Mouse (Mus musculus) thymus, adult 2 months (tissue): ENCODE results near the gene Taok3. TPM values are rescaled to one million over a fixed set of nuclear protein-coding genes. Genes with fewer than 3 reads are reported as not detected.
A peak's percentile ranks its signal among the peaks of the same experiment; 100 is the strongest.

Experiments used
- DNase-seq: peaks from one replicate; pipeline ENCODE4 v3.0.0; 2021
- H3K27ac ChIP-seq: fragments of 200-500 bp; 2 replicates; pipeline ENCODE4 v1.5.1; 2012; ENCODE audit warnings: low read length, control low read depth; ENCODE audit not compliant: control insufficient read depth, insufficient read depth
- H3K27me3 ChIP-seq: fragments of 200-500 bp; 2 replicates; pipeline ENCODE4 v1.6.1; 2012; ENCODE audit warnings: mild to moderate bottlenecking, low read length, moderate library complexity, mixed read lengths; ENCODE audit not compliant: control insufficient read depth, insufficient read depth
- H3K36me3 ChIP-seq: fragments of 200-500 bp; 2 replicates; pipeline ENCODE4 v1.6.1; 2012; ENCODE audit warnings: mild to moderate bottlenecking, low read length, moderate library complexity; ENCODE audit not compliant: control insufficient read depth, insufficient read depth
- H3K4me1 ChIP-seq: fragments of 200-500 bp; replicated peaks from 2 replicates; pipeline ENCODE4 v1.6.1; 2012; ENCODE audit warnings: low read length; ENCODE audit not compliant: control insufficient read depth, insufficient read depth
- H3K4me3 ChIP-seq: fragments of 200-500 bp; 2 replicates; pipeline ENCODE4 v1.5.1; 2012; ENCODE audit warnings: mild to moderate bottlenecking, low read length, control low read depth, moderate library complexity; ENCODE audit not compliant: control insufficient read depth, insufficient read depth
- CTCF ChIP-seq: fragments of 200-500 bp; IDR thresholded peaks from 2 replicates; pipeline ENCODE4 v1.5.1; 2012; ENCODE audit warnings: mild to moderate bottlenecking, control low read depth, low read length, moderate library complexity, borderline replicate concordance; ENCODE audit not compliant: control insufficient read depth, poor library complexity, insufficient read depth; ENCODE audit errors: extremely low read depth
- POLR2A ChIP-seq: fragments of 200-500 bp; IDR thresholded peaks from 2 replicates; pipeline ENCODE4 v1.6.1; 2012; ENCODE audit warnings: mild to moderate bottlenecking, low read length, control low read depth, moderate library complexity; ENCODE audit not compliant: control insufficient read depth, poor library complexity, insufficient read depth; ENCODE audit errors: extremely low read depth
- WGBS: fragments of 180-500 bp; shearing (Covaris S2); methylation state at CpG from one replicate; pipeline ENCODE4 v1.1.7; 2018; 5-methylcytosine and 5-hydroxymethylcytosine counted together
- polyA plus RNA-seq: library from polyadenylated mRNA; depleted of rRNA; stranded (reverse); fragments of >200 nt; gene quantifications from 2 replicates; pipeline ENCODE4 v1.2.3, GENCODE M21; 2012

Taok3 gene
- polyA plus RNA-seq, 1 experiment = 43.5 TPM

DNA sequence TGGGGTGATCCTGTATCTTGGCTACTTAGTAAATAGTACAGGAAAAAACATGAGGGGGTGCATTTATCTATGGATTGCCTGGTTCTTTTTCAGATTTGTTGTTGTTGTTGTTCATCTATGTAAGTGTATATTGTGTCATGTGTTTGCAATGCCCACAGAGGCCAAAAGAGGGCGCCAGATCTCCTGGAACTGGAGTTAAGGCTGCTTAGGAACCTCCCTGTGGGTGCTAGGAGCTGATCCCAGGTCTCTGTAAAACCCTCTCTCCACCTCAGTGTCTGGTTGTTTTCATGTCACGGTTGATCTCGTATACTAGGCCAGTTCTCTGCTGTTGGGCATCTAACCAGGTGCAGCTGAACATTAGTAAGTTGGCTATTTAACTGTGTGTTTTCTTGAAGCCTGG is 78.5 kb downstream of the Taok3 start:
- H3K4me1 ChIP-seq = no peaks in the 10 kb centered on the region
- H3K27me3 ChIP-seq = no peaks in the 10 kb centered on the region
- peaks cover 75% of the 10 kb centered on the region for H3K36me3 ChIP-seq
- TF ChIP-seq POLR2A (no peak), CTCF (no peak)
- no peak for DNase-seq
- WGBS = 94% methylated on average over 3 of the region's 3 CpGs
- no peak overlapping the region for H3K27ac ChIP-seq
- H3K4me3 ChIP-seq = no peak overlapping the region

DNA sequence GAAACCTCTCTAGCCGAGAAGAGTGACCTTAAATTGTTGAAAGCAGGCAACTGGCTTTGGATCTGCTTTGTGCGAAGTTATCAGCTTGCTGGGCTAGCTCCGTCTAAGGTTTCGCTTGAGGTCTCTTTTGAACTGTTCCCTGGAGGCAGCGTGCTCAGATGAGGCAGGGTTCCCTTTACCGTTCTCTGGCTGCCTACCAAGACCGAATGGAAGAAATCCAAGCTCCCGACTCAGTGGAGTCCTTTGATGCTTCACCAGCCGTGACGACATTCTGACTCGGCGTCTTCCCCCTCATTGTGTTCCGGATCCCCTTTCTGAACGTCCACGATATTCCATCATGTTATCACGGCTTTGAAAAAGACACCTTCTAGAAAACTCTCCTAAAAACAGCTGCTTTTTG is 87.4 kb downstream of the Taok3 start:
- no peaks in the 10 kb centered on the region for H3K27me3 ChIP-seq
- WGBS = 98% methylated on average over 16 of the region's 16 CpGs
- DNase-seq = no peak
- H3K36me3 ChIP-seq = peaks cover 65% of the 10 kb centered on the region
- H3K27ac ChIP-seq = no peak overlapping the region
- no peak for TF ChIP-seq POLR2A
- no peak for TF ChIP-seq CTCF
- no peaks in the 10 kb centered on the region for H3K4me1 ChIP-seq
- no peak overlapping the region for H3K4me3 ChIP-seq

DNA sequence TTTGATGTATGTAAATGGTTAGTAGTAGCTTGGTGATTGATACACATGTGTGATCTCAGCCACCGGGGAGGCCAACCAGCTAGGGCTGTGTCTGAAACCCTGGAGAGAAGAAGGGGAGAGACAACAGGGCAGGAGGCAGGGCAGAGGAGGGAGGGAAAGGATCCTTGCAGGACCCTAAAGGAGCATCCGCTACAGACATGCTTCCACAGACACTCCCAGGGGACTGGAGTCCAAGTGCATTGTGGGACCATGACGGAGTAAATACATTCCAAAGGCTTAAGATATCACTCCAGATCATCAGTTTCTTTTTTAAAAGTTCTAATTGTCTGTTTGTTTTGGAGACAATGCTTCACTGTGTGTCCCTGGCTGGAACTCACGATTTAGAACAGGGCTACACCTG is 94.1 kb downstream of the Taok3 start:
- Histone ChIP-seq H3K4me3 (no peak overlapping the region), H3K27me3 (no peaks in the 10 kb centered on the region), H3K4me1 (no peaks in the 10 kb centered on the region), H3K27ac (no peak overlapping the region), H3K36me3 (peaks cover 42% of the 10 kb centered on the region)
- TF ChIP-seq CTCF = no peak
- TF ChIP-seq POLR2A = no peak
- no peak for DNase-seq
- 88% methylated on average over 4 of the region's 4 CpGs for WGBS

- 86% methylated on average over 12 of the region's 12 CpGs for WGBS
- no peak for DNase-seq
- Histone ChIP-seq H3K36me3 (peaks cover 38% of the 10 kb centered on the region), H3K27me3 (no peaks in the 10 kb centered on the region), H3K27ac (no peak overlapping the region), H3K4me3 (no peak overlapping the region), H3K4me1 (no peaks in the 10 kb centered on the region)
- no peak for TF ChIP-seq CTCF
- no peak for TF ChIP-seq POLR2A
Observed at GRCm38 (mm10) chr5:117231059-117231458, 111.1 kb downstream of the Taok3 start.

- Histone ChIP-seq H3K27me3 (no peaks in the 10 kb centered on the region), H3K36me3 (peaks cover 20% of the 10 kb centered on the region), H3K4me3 (no peak overlapping the region), H3K27ac (no peak overlapping the region), H3K4me1 (no peaks in the 10 kb centered on the region)
- DNase-seq = no peak
- no peak for TF ChIP-seq CTCF
- 96% methylated on average over 5 of the region's 5 CpGs for WGBS
Observed at GRCm38 (mm10) chr5:117236540-117236939, 116.6 kb downstream of the Taok3 start.

GRCm38 (mm10) chr5:117239106-117239505 is 119.2 kb downstream of the Taok3 start:
- no peak for DNase-seq
- TF ChIP-seq POLR2A (no peak), CTCF (no peak)

DNA sequence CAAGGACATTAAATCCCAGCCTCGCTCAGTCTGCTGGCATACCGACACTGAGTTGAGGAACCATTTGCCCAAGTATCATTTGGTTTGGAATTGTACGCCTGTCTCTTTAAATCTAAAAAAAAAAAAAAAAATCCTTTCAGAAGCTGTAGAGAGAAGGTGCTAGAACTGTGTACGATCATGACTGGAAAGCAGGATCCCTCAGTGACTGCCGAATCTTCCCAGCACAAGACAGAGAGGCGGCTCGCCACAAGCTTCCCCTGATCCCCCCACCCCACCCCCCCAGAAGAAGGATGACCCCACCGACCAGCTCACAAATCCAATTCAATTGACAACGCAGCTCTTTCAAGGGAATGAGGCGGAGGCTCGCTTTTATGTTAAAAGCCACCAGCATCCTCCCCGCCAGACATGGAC is 120.4 kb downstream of the Taok3 start:
- no peak overlapping the region for H3K27ac ChIP-seq
- peak overlapping the region; percentile 11; the same call in 1 of the 2 replicates for H3K4me3 ChIP-seq
- H3K27me3 ChIP-seq = no peaks in the 10 kb centered on the region
- DNase-seq = no peak
- H3K4me1 ChIP-seq = no peaks in the 10 kb centered on the region
- H3K36me3 ChIP-seq = peaks cover 17% of the 10 kb centered on the region
- WGBS = 91% methylated on average over 12 of the region's 12 CpGs
- TF ChIP-seq POLR2A (no peak), CTCF (no peak)

More at GRCm38 (mm10) chr5:117239106-117239505, 119.2 kb downstream of the Taok3 start:
- no peaks in the 10 kb centered on the region for H3K4me1 ChIP-seq
- H3K4me3 ChIP-seq = no peak overlapping the region
- H3K27me3 ChIP-seq = no peaks in the 10 kb centered on the region
- WGBS = 96% methylated on average over 4 of the region's 4 CpGs
- no peak overlapping the region for H3K27ac ChIP-seq
- peaks cover 25% of the 10 kb centered on the region for H3K36me3 ChIP-seq
